Mouse (Mus musculus) monocyte, adult 2 months (primary cell): Measurements from ENCODE around the gene Grk5.
A peak's percentile ranks its signal among the peaks of the same experiment; 100 is the strongest.

Source experiments
- DNase-seq, 2 experiments: peaks; one replicate each; pipeline ENCODE4 v3.0.0; 2022; ENCODE audit warnings: low spot score in 2 of 2, low read depth in 1 of 2

Grk5 gene

DNA sequence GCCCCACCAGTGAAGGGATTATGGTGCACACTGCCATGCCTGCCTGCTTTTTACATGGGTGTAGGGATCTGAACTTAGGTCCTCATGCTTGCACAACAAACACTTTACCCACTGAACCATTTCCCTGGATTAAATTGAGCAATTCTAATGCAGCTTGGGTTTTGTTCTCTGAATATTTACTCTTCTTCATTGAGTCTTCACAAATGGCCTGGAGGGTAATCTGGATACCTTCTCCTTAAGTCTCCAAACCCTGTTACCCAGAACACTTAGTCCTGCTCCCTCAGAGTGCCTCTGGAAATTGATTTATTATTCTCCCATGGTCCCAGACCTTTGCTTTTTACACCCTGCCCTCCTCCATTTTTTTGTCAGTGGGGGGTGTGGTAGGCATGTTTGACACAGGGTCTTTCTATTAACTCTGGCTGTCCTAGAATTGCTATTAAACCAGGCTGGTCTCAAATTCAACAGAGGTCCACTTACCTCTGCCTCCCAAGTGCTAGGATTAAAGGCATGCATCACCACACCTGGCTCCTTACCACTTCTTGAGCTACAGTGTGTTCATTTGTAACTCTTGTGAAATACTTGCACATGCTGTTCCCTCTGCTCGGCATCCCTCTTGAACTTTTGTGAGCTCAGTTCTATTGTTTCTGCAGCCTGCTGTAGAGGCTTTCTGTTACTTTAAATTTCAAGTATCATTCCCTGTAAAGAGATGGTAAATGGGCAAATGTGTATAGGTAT lies 82.9 kb downstream of the Grk5 start:
- DNase-seq = no peak

- no peak for DNase-seq
These were observed 84.0 kb downstream of the Grk5 start for GRCm38 (mm10) chr19:60973508-60973907.

GRCm38 (mm10) chr19:60979581-60979980 lies 90.0 kb downstream of the Grk5 start:
- DNase-seq = no peak

- no peak for DNase-seq
These were observed 91.8 kb downstream of the Grk5 start for GRCm38 (mm10) chr19:60981391-60981790.

GRCm38 (mm10) chr19:60981894-60982293 lies 92.3 kb downstream of the Grk5 start:
- no peak for DNase-seq

- no peak for DNase-seq
These were observed 100.2 kb downstream of the Grk5 start for GRCm38 (mm10) chr19:60989766-60990165.

- DNase-seq = no peak
These were observed 104.7 kb downstream of the Grk5 start for GRCm38 (mm10) chr19:60994214-60994613.

- no peak for DNase-seq
These were observed 105.3 kb downstream of the Grk5 start for GRCm38 (mm10) chr19:60994845-60995244.

- DNase-seq = no peak
These were observed 108.2 kb downstream of the Grk5 start for GRCm38 (mm10) chr19:60997784-60998183.

DNA sequence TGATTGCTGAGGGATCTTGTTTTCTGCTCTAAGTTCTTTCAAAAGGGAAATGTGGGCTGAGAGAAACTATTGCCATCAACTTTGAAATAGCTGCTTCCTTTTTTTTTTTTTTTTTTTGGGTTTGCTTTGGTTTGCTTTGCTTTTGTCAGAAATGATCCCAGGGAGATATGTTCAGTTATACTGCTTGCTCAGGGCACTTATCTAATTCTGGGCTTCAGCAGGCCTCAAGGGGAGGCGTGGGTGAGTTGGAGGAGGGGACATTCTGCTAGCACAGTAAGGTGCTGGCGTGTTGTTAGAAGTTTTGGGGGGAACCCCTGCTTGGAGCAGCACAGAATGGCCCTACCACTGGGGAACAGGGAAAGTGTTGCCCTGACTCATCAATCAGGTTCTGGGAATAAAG lies 110.1 kb downstream of the Grk5 start:
- DNase-seq = no peak

DNA sequence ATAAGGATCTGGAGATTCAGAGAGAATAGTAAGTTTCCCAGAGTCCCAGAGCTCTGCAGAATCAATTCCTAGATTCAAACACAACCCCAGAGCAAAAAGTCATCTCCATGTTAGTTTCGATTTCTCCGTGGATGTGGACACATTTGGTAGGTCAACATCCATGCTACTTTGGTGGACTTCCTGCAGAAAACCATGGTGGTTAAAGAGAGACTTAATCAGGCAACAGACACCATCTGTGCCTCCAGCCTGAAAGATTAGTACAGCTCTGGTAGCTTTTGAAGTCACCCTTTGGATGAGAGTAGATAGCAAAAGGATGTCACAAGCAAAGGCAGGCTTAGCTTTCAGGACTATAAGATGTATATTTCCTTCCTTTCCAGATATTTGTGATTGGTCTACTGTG lies 111.4 kb downstream of the Grk5 start:
- DNase-seq = no peak

DNA sequence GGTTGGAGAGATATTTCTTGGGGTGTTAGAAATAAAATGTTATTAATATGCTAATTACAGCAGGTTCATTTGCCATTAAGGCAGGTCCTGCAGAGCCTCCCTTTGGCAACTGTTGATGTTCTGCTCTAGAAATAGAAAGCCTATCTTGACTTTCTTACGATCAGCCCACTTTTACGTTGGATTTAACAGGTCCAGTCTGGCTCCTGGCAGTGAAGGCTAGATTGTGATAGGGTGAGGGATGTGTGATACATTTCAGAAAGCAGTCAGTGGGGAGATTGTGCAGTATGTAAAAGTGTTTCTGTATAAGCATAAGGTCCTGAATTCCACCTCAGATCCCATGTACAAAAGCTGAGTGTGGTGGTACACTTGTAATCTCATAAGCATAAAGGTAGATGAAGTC lies 119.7 kb downstream of the Grk5 start:
- DNase-seq = no peak

GRCm38 (mm10) chr19:61017477-61018266 lies 128.1 kb downstream of the Grk5 start:
- DNase-seq = peak; percentile 3 to 12

- no peak for DNase-seq
These were observed 132.0 kb downstream of the Grk5 start for GRCm38 (mm10) chr19:61021502-61021901.

- DNase-seq = no peak
These were observed 132.5 kb downstream of the Grk5 start for GRCm38 (mm10) chr19:61021939-61022566.

DNA sequence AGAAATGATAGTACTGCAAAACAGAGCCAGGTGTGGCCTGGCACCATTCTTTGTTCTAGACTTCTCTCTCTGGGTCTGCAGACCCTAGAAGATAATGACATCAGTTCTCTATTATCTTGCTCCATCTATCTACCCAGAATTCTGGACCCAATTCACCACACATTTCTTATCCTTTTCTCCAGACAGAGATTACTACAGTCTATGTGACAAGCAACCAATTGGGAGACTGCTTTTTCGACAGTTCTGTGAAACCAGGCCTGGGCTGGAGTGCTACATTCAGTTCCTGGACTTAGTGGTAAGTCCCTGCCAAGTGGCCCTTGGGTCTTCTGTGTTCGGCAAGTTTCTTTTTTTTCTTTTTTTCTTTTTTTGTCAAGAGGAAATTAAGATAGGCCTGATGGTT lies 142.0 kb downstream of the Grk5 start:
- no peak for DNase-seq

DNA sequence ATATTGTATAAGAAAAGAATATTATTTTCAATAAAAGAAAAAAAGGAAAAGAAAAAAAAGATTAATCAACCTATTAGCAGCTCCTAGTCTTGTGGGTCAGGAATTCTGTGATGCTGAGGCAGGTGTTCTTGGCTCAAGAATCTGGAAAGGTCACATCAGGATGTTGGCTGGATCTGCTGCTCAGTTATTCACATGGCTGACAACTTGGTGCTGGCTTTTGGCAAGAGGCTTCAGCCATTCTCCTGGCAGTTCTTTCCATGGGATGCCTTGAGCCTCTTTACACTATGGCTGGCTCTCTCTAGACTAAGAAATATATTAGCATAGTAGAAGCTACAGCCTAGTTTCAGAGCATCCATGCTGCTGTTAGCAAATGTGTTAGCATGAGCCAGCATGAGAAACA lies 149.6 kb downstream of the Grk5 start:
- DNase-seq = no peak

DNA sequence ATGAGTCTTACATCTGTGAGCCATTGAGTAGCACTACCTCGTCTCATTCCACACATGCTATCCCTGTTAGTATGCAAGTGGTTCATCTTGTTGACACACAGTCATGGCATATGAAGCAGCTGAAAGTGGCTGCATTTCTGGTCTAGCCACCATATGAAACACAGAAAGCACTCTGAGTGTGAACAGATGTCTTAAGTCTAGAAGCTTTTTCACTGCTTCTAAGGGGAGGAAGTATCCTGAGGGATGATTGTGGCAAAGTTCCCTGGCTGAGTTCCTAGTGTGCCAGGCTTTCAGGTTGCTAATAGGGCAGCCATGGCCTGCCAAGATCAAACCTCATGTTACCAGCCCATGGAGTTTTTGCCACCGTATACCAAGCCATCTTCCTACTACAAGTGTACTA lies 159.1 kb downstream of the Grk5 start:
- DNase-seq = no peak

GRCm38 (mm10) chr19:61049413-61049812 lies 159.9 kb downstream of the Grk5 start:
- DNase-seq = no peak

DNA sequence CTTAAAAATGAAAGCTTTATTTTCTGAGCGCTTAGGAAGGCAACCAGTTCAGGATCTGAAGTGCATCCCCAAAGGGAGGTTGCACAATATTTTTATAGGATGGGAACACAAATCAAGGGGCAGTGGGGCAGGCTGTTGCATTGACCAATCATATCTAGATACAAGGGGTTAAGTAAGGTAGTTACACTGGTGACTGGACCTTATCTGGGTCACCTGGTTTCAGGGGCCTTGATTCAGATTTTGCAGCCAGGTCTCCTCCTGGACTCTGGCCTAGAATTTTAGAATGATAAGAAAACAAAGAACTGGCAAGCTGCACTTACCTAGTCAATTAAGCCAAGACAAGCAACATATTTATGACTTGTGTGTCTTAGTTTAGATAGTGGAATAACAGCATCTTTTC lies 161.6 kb downstream of the Grk5 start:
- no peak for DNase-seq

DNA sequence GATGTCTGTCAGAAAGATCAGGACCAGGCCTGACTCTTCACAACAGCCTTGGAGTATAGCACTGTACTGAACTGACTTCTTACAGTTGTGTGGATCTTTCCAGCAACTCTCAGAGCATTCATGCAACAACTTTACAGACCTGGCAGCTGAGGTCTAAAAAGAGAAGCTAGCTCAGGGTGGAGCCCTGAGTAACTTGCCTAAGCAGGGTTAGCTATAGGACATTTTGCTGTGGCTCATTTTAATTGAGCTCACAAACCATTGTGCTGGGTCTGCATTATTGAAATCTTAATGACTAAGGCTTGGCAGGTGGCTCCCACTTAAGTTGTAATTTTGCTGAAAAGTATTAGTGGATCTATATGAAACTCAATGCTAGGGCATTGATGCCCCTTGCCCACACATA lies 162.5 kb downstream of the Grk5 start:
- no peak for DNase-seq

GRCm38 (mm10) chr19:61052786-61053185 lies 163.2 kb downstream of the Grk5 start:
- no peak for DNase-seq
